Mouse (Mus musculus) left cerebral cortex, adult 2 months (tissue): ENCODE results near the gene Cd2ap. TPM values are rescaled to one million over a fixed set of nuclear protein-coding genes. Genes with fewer than 3 reads are reported as not detected.

ENCODE experiments used
- DNase-seq, 2 experiments: peaks; one replicate each; pipeline ENCODE4 v3.0.0; 2021 to 2022; ENCODE audit warnings: low spot score in 2 of 2, mixed read lengths in 1 of 2; ENCODE audit errors: extremely low spot score in 1 of 2
- H3K27ac ChIP-seq: fragments of 200-600 bp; 2 replicates; pipeline ENCODE4 v1.8.1; 2022
- H3K4me3 ChIP-seq: fragments of 200-600 bp; 2 replicates; pipeline ENCODE4 v1.8.1; 2022
- CTCF ChIP-seq: fragments of 200-600 bp; IDR thresholded peaks from 2 replicates; pipeline ENCODE4 v1.8.1; 2022; ENCODE audit warnings: antibody characterized with exemption, mild to moderate bottlenecking, moderate library complexity
- intact Hi-C: fragments of 180-260 bp; cut with DNase I; formaldehyde crosslinking; loops from one replicate; pipeline ENCODE4 v1.15.1; 2025
- total RNA-seq, 2 experiments: library from RNA; stranded (reverse); gene quantifications; 2 replicates each; pipeline ENCODE4 v1.2.3; 2021

Gene Cd2ap
- total RNA-seq, 2 experiments from 2014 or later, result 19.5 to 25.6 TPM

- H3K27ac ChIP-seq, result no peak overlapping the region
- TF ChIP-seq CTCF, result no peak; the same call in 1 of the 2 replicates
- H3K4me3 ChIP-seq, result no peak overlapping the region
- intact Hi-C loops, result no loop called here
- no peak for DNase-seq
Measured at GRCm38 (mm10) chr17:42847108-42847507, 29.4 kb downstream of the Cd2ap start.

DNA sequence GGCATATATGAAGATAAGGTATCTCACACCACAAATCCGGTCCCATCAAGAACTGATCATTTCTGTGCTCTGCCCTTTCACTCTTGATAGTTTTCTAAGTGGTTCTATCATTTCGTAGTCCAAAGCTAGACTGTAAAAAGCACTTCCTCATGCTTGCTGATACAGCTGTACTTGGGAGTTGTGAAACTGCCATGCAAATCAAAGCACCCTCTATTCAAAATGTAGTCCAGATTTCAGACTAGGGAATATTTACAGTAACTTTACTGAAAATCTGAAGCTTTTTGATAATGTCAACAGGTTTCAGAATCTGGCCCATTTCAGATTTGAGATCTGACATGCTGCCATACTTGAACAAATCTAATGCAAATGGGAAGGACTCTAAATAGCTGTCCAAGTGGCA lies 39.3 kb downstream of the Cd2ap start:
- Histone ChIP-seq H3K27ac (no peak overlapping the region), H3K4me3 (no peak overlapping the region)
- DNase-seq, result no peak
- intact Hi-C loops, result no loop called here
- no peak for TF ChIP-seq CTCF

- intact Hi-C loops, result no loop called here
- no peak overlapping the region for H3K27ac ChIP-seq
- no peak overlapping the region for H3K4me3 ChIP-seq
- TF ChIP-seq CTCF, result no peak
- peak in 1 of 2 experiments; percentile 30 for DNase-seq
Measured at GRCm38 (mm10) chr17:42822787-42823186, 53.7 kb downstream of the Cd2ap start.

GRCm38 (mm10) chr17:42815374-42815773 lies 61.1 kb downstream of the Cd2ap start:
- peak; percentile 13 for TF ChIP-seq CTCF
- DNase-seq, result no peak
- Histone ChIP-seq H3K27ac (no peak overlapping the region), H3K4me3 (no peak overlapping the region)
- intact Hi-C loops, result loop anchor here (5.0 kb wide), 2 partner anchors 62 to 127 kb away; partner anchors contain the start of gene Cd2ap

DNA sequence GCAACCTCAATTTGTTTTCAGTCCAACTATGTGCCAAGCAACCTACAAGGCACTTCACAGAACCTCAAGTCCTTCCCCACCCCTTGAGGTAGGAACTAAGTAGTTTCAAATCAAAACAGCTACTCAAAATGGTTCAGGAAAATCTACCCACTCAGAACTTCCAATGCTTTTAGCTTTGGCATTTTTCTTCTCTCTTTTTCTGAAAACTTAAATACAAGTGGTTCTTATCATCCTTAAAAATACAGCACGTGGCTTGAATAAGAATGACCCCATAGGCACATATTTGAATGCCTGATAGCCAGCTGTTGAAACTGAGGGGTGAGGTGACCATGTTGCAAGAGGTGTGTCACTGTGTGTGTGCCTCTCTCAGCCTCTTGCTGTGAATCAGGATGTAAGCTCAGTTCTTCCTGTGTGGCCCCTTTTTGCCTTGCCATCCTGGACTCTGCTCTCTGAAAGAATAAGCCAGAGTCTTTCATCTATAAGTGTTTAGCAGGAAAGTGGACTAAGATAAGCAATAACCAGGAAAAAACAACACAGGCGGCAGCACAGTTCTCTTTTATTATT lies 84.0 kb downstream of the Cd2ap start:
- Histone ChIP-seq H3K4me3 (no peak overlapping the region), H3K27ac (no peak overlapping the region)
- no peak for TF ChIP-seq CTCF
- no peak for DNase-seq
- intact Hi-C loops, result no loop called here

GRCm38 (mm10) chr17:42790787-42791186 lies 85.7 kb downstream of the Cd2ap start:
- H3K4me3 ChIP-seq, result no peak overlapping the region
- intact Hi-C loops, result no loop called here

GRCm38 (mm10) chr17:42789723-42790122 lies 86.7 kb downstream of the Cd2ap start:
- no peak for TF ChIP-seq CTCF
- no peak for DNase-seq
- intact Hi-C loops, result no loop called here
- Histone ChIP-seq H3K27ac (no peak overlapping the region), H3K4me3 (no peak overlapping the region)

More at GRCm38 (mm10) chr17:42790787-42791186, 85.7 kb downstream of the Cd2ap start:
- DNase-seq, result no peak
- TF ChIP-seq CTCF, result no peak
- H3K27ac ChIP-seq, result no peak overlapping the region

DNA sequence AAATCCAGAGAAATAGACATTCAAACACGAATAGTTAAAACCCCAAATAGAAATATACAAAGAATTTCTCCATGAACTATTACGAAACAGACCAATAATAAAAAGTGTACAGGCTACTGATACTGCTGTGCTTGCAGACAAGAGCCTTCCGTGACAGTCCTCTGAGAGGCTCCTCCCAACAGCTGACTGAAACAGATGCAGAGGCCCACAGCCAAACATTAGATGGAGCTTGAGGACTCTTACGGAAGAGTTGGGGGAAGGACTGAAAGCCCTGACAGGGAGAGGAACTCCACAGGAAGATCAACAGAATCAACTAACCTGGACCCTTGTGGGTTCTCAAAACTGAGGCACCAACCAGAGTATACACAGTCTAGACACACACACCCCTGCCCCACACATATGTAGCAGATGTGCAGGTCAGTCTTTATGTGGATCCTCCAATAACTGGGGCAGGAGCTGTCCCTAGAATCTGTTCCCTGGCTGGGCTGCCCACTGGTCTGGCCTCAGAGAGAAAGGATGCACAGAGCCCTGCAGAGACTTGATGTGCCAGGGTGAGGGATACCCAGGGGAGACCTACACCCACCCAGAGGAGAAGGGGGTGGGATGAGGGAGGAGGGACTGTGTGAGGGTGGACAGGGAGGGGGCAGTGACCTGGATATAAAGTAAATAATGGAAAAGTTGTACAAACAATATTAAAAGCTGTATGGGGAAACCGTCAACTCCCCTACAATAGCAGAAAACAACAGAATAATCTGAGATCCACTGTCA lies 87.6 kb downstream of the Cd2ap start:
- no peak for TF ChIP-seq CTCF
- Histone ChIP-seq H3K27ac (no peak overlapping the region), H3K4me3 (no peak overlapping the region)
- intact Hi-C loops, result no loop called here
- no peak for DNase-seq

- peak; percentile 84 for TF ChIP-seq CTCF
- no peak overlapping the region for H3K27ac ChIP-seq
- DNase-seq, result peak; percentile 67 to 77
- intact Hi-C loops, result loop anchor here (1.0 kb wide), 1 partner anchor 169 kb away; no protein-coding TSS in a partner anchor
- no peak overlapping the region for H3K4me3 ChIP-seq
Measured at GRCm38 (mm10) chr17:42782156-42782757, 94.2 kb downstream of the Cd2ap start.

- no peak for TF ChIP-seq CTCF
- no peak for DNase-seq
- H3K27ac ChIP-seq, result no peak overlapping the region
Measured at GRCm38 (mm10) chr17:42753791-42754190, 122.7 kb downstream of the Cd2ap start.

GRCm38 (mm10) chr17:42752173-42752572 lies 124.3 kb downstream of the Cd2ap start:
- Histone ChIP-seq H3K4me3 (no peak overlapping the region), H3K27ac (no peak overlapping the region)
- intact Hi-C loops, result no loop called here
- no peak for TF ChIP-seq CTCF
- DNase-seq, result no peak

More at GRCm38 (mm10) chr17:42753791-42754190, 122.7 kb downstream of the Cd2ap start:
- H3K4me3 ChIP-seq, result no peak overlapping the region
- intact Hi-C loops, result no loop called here

GRCm38 (mm10) chr17:42745657-42746420 lies 130.6 kb downstream of the Cd2ap start:
- no peak overlapping the region for H3K27ac ChIP-seq
- TF ChIP-seq CTCF, result no peak
- H3K4me3 ChIP-seq, result no peak overlapping the region
- intact Hi-C loops, result no loop called here
- no peak for DNase-seq

Other genes with a start within 250 kb of the Cd2ap start
- gene Adgrf4, start 184.4 kb downstream of the Cd2ap start, total RNA-seq, result 1 to 10 TPM; 1.7 to 2.1 TPM
- 1 to 10 TPM; 1.1 to 1.3 TPM for gene Adgrf2, start 134.5 kb downstream of the Cd2ap start, total RNA-seq
- gene Tnfrsf21, start 139.9 kb upstream of the Cd2ap start, total RNA-seq, result 10 to 100 TPM; 81.4 to 82.2 TPM